In the genomic region with DNA sequence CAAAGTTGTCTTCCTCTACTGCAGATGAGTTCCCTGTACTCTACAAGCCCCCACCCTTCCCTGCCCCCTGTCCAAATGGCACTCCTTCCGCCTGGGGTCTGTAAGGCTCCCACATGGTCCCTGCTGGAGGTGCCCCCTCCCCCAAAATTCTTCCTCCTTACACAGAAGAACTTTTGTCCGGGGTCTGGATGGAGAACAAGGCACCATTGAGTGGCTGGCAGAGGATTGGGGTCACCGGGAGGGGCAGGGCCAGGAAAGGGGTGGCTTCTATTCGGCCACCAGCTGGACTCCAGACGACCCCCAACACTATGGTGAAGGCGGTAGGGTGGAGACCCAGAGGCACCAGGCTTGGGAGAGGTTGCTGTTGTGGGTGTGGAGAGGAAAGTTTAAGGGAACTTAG, we compare ENCODE assay signal across 11 mouse cellular contexts. TPM values are rescaled to one million over a fixed set of nuclear protein-coding genes. Genes with fewer than 3 reads are reported as not detected.
DNase-seq lines count a peak whose midpoint lies in the region; ATAC-seq and TF ChIP-seq lines count a peak whose summit lies in the region.
"Had no signal": no experiment of that assay in that cellular context is flagged by ENCODE, and none has a peak within 500 bp of the region (broad histone marks: within the 10 kb centered on the region; RNA-seq: fewer than 3 reads in every experiment).

No protein-coding gene starts in this region.

- H3K9ac ChIP-seq in embryonic facial prominence, embryonic 12.5 days: no peak overlapping the region
- no peak overlapping the region for H3K9ac ChIP-seq in limb, embryonic 14.5 days (ENCODE audit: low read depth, low read length, severe bottlenecking)
- H3K9ac ChIP-seq in heart, embryonic 11.5 days (ENCODE audit: low read depth, low read length): no peak overlapping the region

- no peaks in the 10 kb centered on the region for H3K9me3 ChIP-seq in embryonic facial prominence, embryonic 12.5 days
- no peaks in the 10 kb centered on the region for H3K9me3 ChIP-seq in limb, embryonic 14.5 days (ENCODE audit: control insufficient read depth, low read length)
- H3K9me3 ChIP-seq in heart, embryonic 11.5 days (replicated peaks; ENCODE audit: control insufficient read depth, low read length): no peaks in the 10 kb centered on the region

- no peak for TF ChIP-seq POLR2A in limb, embryonic 14.5 days (IDR thresholded peaks at IDR 0.05; ENCODE audit: borderline replicate concordance, extremely low read depth, insufficient read depth, insufficient read length)

- DNase-seq in layer of hippocampus, adult 2 months (ENCODE audit: low spot score in 2 of 2): peak; percentile 53 to 77
- no peak for DNase-seq in layer of hippocampus, postnatal 25 days (ENCODE audit: extremely low spot score in 1 of 2, low spot score in 1 of 2)
- DNase-seq in frontal cortex, postnatal 36 days (ENCODE audit: low spot score in 2 of 2): peak; percentile 33 to 47
- DNase-seq in limb, embryonic 14.5 days (ENCODE audit: low spot score): no peak
- DNase-seq in natural killer cell, adult 2 months (ENCODE audit: low spot score in 2 of 2): no peak

- H3K36me3 ChIP-seq in embryonic facial prominence, embryonic 12.5 days: no peaks in the 10 kb centered on the region
- H3K36me3 ChIP-seq in limb, embryonic 14.5 days (ENCODE audit: control insufficient read depth, insufficient read depth, low read length): no peaks in the 10 kb centered on the region
- no peaks in the 10 kb centered on the region for H3K36me3 ChIP-seq in heart, embryonic 11.5 days (ENCODE audit: control insufficient read depth, insufficient read depth, low read length)

- WGBS in embryonic facial prominence, embryonic 12.5 days: 25% methylated on average over 6 of the region's 6 CpGs
- WGBS in limb, embryonic 14.5 days: 52% methylated on average over 6 of the region's 6 CpGs
- WGBS in heart, embryonic 11.5 days (ENCODE audit: insufficient replicate concordance): 56% methylated on average over 6 of the region's 6 CpGs

- H3K4me1 ChIP-seq in embryonic facial prominence, embryonic 12.5 days: peaks cover 14% of the 10 kb centered on the region
- H3K4me1 ChIP-seq in limb, embryonic 14.5 days (ENCODE audit: control insufficient read depth, insufficient read depth, low read length): peaks cover 11% of the 10 kb centered on the region; the same call in 1 of the 2 replicates
- H3K4me1 ChIP-seq in heart, embryonic 11.5 days (ENCODE audit: control insufficient read depth, insufficient read depth, low read length): no peaks in the 10 kb centered on the region

- ATAC-seq in embryonic facial prominence, embryonic 12.5 days (ENCODE audit: insufficient number of reproducible peaks, insufficient read depth, low FRiP score, low TSS enrichment): peak; percentile 29; the same call in 1 of the 2 replicates
- peak; percentile 56 for ATAC-seq in limb, embryonic 14.5 days (ENCODE audit: low FRiP score, low read depth)
- no peak for ATAC-seq in heart, embryonic 11.5 days (replicated peaks; ENCODE audit: insufficient number of reproducible peaks, low FRiP score, low TSS enrichment)

- TF ChIP-seq CTCF in layer of hippocampus, adult 2 months (conservative IDR thresholded peaks at IDR 0.05): no peak

- peak overlapping the region; percentile 90 for H3K27ac ChIP-seq in layer of hippocampus, adult 2 months
- H3K27ac ChIP-seq in embryonic facial prominence, embryonic 12.5 days: 0 out of 2 replicates have a peak overlapping the region, but pooled peaks have one; percentile 9
- H3K27ac ChIP-seq in limb, embryonic 14.5 days (replicated peaks; ENCODE audit: low read depth, low read length): peak overlapping the region; percentile 61; the same call in 1 of the 2 replicates
- no peak overlapping the region for H3K27ac ChIP-seq in heart, embryonic 11.5 days (ENCODE audit: low read depth, low read length)
- H3K27ac ChIP-seq: macrophage had no signal

- no peaks in the 10 kb centered on the region for H3K27me3 ChIP-seq in embryonic facial prominence, embryonic 12.5 days
- H3K27me3 ChIP-seq in limb, embryonic 14.5 days (ENCODE audit: control insufficient read depth, insufficient read depth, low read length): no peaks in the 10 kb centered on the region
- H3K27me3 ChIP-seq in heart, embryonic 11.5 days (ENCODE audit: control insufficient read depth, insufficient read depth, low read length): no peaks in the 10 kb centered on the region; the same call in 1 of the 2 replicates

- no peak overlapping the region for H3K4me3 ChIP-seq in layer of hippocampus, adult 2 months
- no peak overlapping the region for H3K4me3 ChIP-seq in embryonic facial prominence, embryonic 12.5 days
- H3K4me3 ChIP-seq in limb, embryonic 14.5 days (replicated peaks; ENCODE audit: low read length): no peak overlapping the region
- no peak overlapping the region for H3K4me3 ChIP-seq in heart, embryonic 11.5 days (ENCODE audit: low read depth, low read length)

- H3K4me2 ChIP-seq in embryonic facial prominence, embryonic 12.5 days (replicated peaks): no peak overlapping the region
- H3K4me2 ChIP-seq in limb, embryonic 14.5 days (replicated peaks; ENCODE audit: low read depth, low read length, severe bottlenecking): no peak overlapping the region
- H3K4me2 ChIP-seq in heart, embryonic 11.5 days: no peak overlapping the region

RNA-seq across cellular contexts. Expression of gene Fxyd3, which starts 1.0 kb away (rescaled TPM):
- total RNA-seq in layer of hippocampus, adult 2 months (2021): 1 to 10 TPM in 1 of 2 experiments, not detected in 1; 1.7 TPM
- total RNA-seq in layer of hippocampus, postnatal 25 days (2021): not detected
- 16.6 and 19.2 TPM in 2 replicates for polyA plus RNA-seq in embryonic facial prominence, embryonic 12.5 days (2016; fragmentation: Nextera tagmentation; extraction: Ambion mirVana)
- polyA plus RNA-seq in limb, embryonic 14.5 days (2012; rRNA removed): 39.8 and 45.9 TPM in 2 replicates
- 68.9 and 79.5 TPM in 2 replicates for polyA plus RNA-seq in limb, embryonic 14.5 days (2014; fragmentation: Nextera tagmentation; extraction: Ambion mirVana)
- polyA plus RNA-seq in heart, embryonic 11.5 days (2014; fragmentation: Nextera tagmentation; extraction: Ambion mirVana): 0.38 and 1.8 TPM in 2 replicates
- total RNA-seq: hematopoietic stem cell, adult 5-6 weeks; neutrophil, adult 5-6 weeks had no signal
- polyA plus RNA-seq: macrophage had no signal

RNA-seq across cellular contexts. Expression of gene Lgi4, which starts 18.3 kb away (rescaled TPM):
- total RNA-seq in layer of hippocampus, adult 2 months (2021): 10 to 100 TPM; 37.9 to 41.9 TPM
- total RNA-seq in layer of hippocampus, postnatal 25 days (2021): 10 to 100 TPM; 31.9 to 36.1 TPM
- 1.5 and 2.0 TPM in 2 replicates for polyA plus RNA-seq in embryonic facial prominence, embryonic 12.5 days (2016; fragmentation: Nextera tagmentation; extraction: Ambion mirVana)
- polyA plus RNA-seq in limb, embryonic 14.5 days (2012; rRNA removed): 2.0 and 2.8 TPM in 2 replicates
- polyA plus RNA-seq in limb, embryonic 14.5 days (2014; fragmentation: Nextera tagmentation; extraction: Ambion mirVana): 0.39 and 1.1 TPM in 2 replicates
- polyA plus RNA-seq in heart, embryonic 11.5 days (2014; fragmentation: Nextera tagmentation; extraction: Ambion mirVana): 0.13 and 0.34 TPM in 2 replicates
- total RNA-seq: hematopoietic stem cell, adult 5-6 weeks had no signal

RNA-seq across cellular contexts. Expression of gene Fxyd1, which starts 20.5 kb away (rescaled TPM):
- 100 to 1,000 TPM in 1 of 2 experiments, 10 to 100 TPM in 1; 90.9 to 114 TPM for total RNA-seq in layer of hippocampus, adult 2 months (2021)
- 100 to 1,000 TPM; 103 to 113 TPM for total RNA-seq in layer of hippocampus, postnatal 25 days (2021)
- polyA plus RNA-seq in embryonic facial prominence, embryonic 12.5 days (2016; fragmentation: Nextera tagmentation; extraction: Ambion mirVana): 24.2 and 31.1 TPM in 2 replicates
- 92.6 and 103 TPM in 2 replicates for polyA plus RNA-seq in limb, embryonic 14.5 days (2012; rRNA removed)
- 95.6 and 101 TPM in 2 replicates for polyA plus RNA-seq in limb, embryonic 14.5 days (2014; fragmentation: Nextera tagmentation; extraction: Ambion mirVana)
- 566 and 581 TPM in 2 replicates for polyA plus RNA-seq in heart, embryonic 11.5 days (2014; fragmentation: Nextera tagmentation; extraction: Ambion mirVana)
- total RNA-seq: ES-E14; neutrophil, adult 5-6 weeks had no signal
- polyA plus RNA-seq: macrophage had no signal

RNA-seq across cellular contexts. Expression of gene Fxyd7, which starts 26.2 kb away (rescaled TPM):
- 100 to 1,000 TPM; 117 to 121 TPM for total RNA-seq in layer of hippocampus, adult 2 months (2021)
- 100 to 1,000 TPM; 151 to 157 TPM for total RNA-seq in layer of hippocampus, postnatal 25 days (2021)
- 26.0 and 36.0 TPM in 2 replicates for polyA plus RNA-seq in embryonic facial prominence, embryonic 12.5 days (2016; fragmentation: Nextera tagmentation; extraction: Ambion mirVana)
- polyA plus RNA-seq in limb, embryonic 14.5 days (2012; rRNA removed): 14.9 and 19.3 TPM in 2 replicates
- polyA plus RNA-seq in limb, embryonic 14.5 days (2014; fragmentation: Nextera tagmentation; extraction: Ambion mirVana): 15.3 and 16.2 TPM in 2 replicates
- polyA plus RNA-seq in heart, embryonic 11.5 days (2014; fragmentation: Nextera tagmentation; extraction: Ambion mirVana): 2.5 and 4.9 TPM in 2 replicates
- total RNA-seq: ES-E14 had no signal
- polyA plus RNA-seq: macrophage had no signal

RNA-seq across cellular contexts. Expression of gene Fxyd5, which starts 35.2 kb away (rescaled TPM):
- 10 to 100 TPM; 17.3 to 26.9 TPM for total RNA-seq in layer of hippocampus, adult 2 months (2021)
- total RNA-seq in layer of hippocampus, postnatal 25 days (2021): 10 to 100 TPM; 20.2 to 22.7 TPM
- polyA plus RNA-seq in embryonic facial prominence, embryonic 12.5 days (2016; fragmentation: Nextera tagmentation; extraction: Ambion mirVana): 11.0 and 13.6 TPM in 2 replicates
- polyA plus RNA-seq in limb, embryonic 14.5 days (2012; rRNA removed): 17.4 and 20.5 TPM in 2 replicates
- polyA plus RNA-seq in limb, embryonic 14.5 days (2014; fragmentation: Nextera tagmentation; extraction: Ambion mirVana): 28.8 and 31.3 TPM in 2 replicates
- 30.3 and 38.5 TPM in 2 replicates for polyA plus RNA-seq in heart, embryonic 11.5 days (2014; fragmentation: Nextera tagmentation; extraction: Ambion mirVana)

Comparison
In these comparisons a context has a peak if more than half of its experiments do, and no peak if none do; other contexts are left out.
1. DNase-seq: peak in layer of hippocampus, adult 2 months (2 of 2) and frontal cortex, postnatal 36 days (2 of 2); none in layer of hippocampus, postnatal 25 days (0 of 2), limb, embryonic 14.5 days (single experiment) and natural killer cell, adult 2 months (0 of 2).